Mouse (Mus musculus) large intestine, adult 2 months (tissue): ENCODE measurements around the gene Rgl1. TPM values are rescaled to one million over a fixed set of nuclear protein-coding genes. Genes with fewer than 3 reads are reported as not detected.

Experiments
- DNase-seq: peaks from one replicate; pipeline ENCODE4 v3.0.0-alpha.2; 2012; ENCODE audit warnings: low read depth, low spot score
- WGBS: fragments of 180-500 bp; shearing (Covaris S2); methylation state at CpG from one replicate; pipeline ENCODE4 v1.1.7; 2018; 5-methylcytosine and 5-hydroxymethylcytosine counted together
- polyA plus RNA-seq: library from polyadenylated mRNA; depleted of rRNA; stranded (reverse); fragments of >200 nt; gene quantifications from 2 replicates; pipeline ENCODE4 v1.2.3, GENCODE M21; 2012

The Rgl1 gene
- polyA plus RNA-seq, 1 experiment: 4.2 TPM

DNA sequence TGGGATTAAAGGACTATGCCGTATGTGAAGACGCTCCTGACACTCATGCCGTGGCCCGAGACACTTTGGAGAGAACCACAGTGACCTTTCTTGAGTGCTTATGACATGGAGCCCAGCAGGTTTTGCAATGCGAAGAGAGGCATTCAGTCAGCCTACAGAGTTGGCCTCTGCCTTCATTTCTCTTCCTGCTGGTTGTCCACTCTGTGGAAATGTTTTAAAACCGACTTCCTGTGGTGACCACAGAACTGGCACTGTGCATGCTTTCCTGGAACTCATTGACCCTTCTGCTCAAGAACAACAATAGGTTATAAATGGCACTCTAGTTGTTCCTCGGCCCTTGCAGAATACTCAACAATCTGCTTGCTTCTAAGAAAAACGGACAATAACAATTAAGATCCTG is 166.8 kb downstream of the Rgl1 start:
- DNase-seq: no peak
- WGBS: 65% methylated on average over 8 of the region's 8 CpGs

- WGBS: 62% methylated on average over 5 of the region's 5 CpGs
These were observed 171.5 kb downstream of the Rgl1 start for GRCm38 (mm10) chr1:152594690-152595089.

DNA sequence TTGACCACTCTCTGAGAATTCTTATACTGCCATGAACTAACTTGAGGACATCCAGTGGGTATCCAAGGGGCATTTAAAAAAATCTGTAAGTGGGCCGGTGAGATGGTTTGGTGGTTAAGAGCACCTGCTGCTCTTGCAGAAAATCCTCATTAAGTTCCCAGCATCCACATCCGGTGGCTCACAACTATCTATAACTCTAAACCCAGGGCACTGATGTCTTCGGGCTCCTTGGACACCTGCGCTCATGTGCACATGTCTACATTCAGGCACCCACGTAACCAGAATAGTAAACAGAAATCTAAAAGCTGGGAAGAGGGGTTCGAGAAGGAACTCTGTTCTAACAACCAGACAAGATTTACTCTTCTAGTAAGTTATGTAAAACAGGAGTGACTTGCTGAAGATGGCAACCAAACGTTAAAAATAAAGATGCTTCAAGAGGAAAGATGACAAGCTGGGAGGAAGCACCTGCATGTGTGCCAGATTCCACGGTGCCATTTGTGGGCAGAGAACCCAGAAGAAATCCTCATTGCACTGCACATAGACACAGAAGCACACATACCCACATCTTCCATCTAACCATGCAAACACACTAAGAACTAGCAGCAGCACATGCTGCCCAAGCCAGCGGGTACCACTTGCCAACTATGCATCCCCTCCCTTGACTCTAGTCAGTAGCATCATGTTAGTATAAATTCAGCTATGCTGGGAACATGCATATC is 172.2 kb downstream of the Rgl1 start:
- 82% methylated on average over 9 of the region's 9 CpGs for WGBS
- no peak for DNase-seq

More at GRCm38 (mm10) chr1:152594690-152595089, 171.5 kb downstream of the Rgl1 start:
- no peak for DNase-seq

DNA sequence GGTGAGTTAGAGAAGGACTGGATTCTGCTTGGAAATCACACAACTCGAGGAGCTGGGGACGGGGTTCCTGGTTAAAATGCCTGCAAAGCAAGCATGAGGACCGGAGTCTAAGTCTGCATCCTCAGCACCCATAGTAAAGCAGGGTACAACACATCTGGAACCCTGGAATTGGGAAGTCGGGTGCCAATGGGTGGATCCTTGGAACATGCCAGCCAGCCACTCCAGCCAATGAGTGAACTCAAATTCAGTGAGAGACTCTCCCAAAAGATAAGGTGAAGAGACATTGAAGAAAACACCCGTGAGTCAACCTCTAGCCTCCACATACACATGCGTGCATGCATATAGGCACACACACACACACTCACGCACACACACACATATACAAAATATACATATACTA is 172.8 kb downstream of the Rgl1 start:
- 83% methylated on average over 7 of the region's 7 CpGs for WGBS
- DNase-seq: no peak

DNA sequence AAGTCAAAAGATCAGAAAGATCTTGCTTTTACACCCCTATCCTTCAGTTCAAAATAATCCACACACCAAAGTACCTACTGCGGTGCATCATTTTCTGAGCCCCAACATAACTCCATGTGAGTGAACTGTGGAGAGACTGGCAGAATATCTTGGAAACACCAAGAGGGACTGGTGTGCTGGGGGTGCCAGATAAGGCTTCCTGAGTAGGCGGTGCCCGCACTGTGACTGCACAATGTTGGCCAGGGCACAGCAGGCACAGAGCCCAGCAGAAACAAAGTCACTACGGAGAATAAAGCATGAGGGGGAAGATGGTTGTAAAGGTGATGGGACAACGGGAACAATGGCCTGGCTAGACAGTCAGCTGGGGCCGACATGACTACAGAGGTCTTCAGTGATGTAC is 173.5 kb downstream of the Rgl1 start:
- no peak for DNase-seq
- 74% methylated on average over 6 of the region's 6 CpGs for WGBS

DNA sequence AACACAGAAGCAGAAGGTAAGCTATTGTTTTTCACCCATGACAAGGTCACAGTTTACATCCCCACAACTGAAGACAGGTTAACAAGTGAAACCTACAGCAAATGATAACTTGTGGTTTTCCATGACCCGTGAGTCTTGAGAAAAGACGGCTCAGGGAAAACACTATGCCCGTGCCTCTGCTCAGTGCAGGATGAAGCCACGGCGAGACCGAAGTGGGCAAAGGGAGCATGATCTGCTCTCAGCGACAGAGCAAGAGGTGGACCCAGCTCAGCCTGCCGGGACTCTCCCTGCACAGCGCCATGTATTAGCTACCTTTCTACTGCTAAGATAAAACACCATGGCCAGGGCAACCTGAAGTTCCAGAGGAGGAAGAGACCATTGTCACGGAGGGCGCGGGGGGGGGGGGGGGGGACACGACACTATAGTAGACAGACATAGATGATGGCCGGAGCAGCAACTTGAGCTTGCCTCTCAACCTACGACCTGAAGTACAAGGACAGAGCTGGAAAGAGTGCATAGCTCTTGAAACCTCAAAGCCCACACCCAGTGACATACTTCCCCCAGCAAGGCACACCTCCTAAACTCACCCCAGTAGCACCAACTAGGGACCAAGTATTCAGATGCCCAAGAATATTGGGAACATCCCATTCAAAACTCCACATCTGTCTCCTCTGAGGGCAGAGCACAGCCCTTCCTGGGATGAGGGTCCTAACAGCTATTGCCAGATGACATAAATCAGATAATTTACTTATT is 174.2 kb downstream of the Rgl1 start:
- DNase-seq: no peak
- WGBS: 87% methylated on average over 15 of the region's 15 CpGs

DNA sequence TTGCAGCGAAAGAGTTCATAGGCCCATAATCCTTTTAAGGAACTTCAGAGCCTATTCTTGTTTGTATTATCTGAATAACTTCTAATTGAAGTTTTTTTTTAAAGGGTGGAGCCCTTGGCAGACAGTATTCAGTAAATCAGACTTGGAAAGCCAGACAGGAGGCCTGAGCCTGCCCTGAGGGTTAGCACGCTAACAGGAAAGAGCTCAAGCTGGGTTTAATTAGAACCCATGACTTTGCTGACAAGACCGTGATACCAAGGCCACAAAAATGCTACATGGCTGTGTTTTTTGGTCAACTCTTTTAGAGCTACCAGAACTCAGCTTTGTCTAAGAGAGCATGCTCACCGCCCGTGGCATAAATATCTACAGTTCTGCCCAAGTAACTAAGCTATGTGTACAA is 175.8 kb downstream of the Rgl1 start:
- DNase-seq: no peak
- WGBS: 81% methylated on average over 5 of the region's 5 CpGs

GRCm38 (mm10) chr1:152589331-152589935 is 176.7 kb downstream of the Rgl1 start:
- WGBS: 23% methylated on average over 9 of the region's 9 CpGs
- no peak for DNase-seq

GRCm38 (mm10) chr1:152587431-152587830 is 178.7 kb downstream of the Rgl1 start:
- 80% methylated on average over 3 of the region's 3 CpGs for WGBS
- DNase-seq: no peak

- no peak for DNase-seq
These were observed 180.7 kb downstream of the Rgl1 start for GRCm38 (mm10) chr1:152585385-152585984.

GRCm38 (mm10) chr1:152584933-152585332 is 181.2 kb downstream of the Rgl1 start:
- WGBS: 79% methylated on average over 8 of the region's 8 CpGs
- DNase-seq: no peak

More at GRCm38 (mm10) chr1:152585385-152585984, 180.7 kb downstream of the Rgl1 start:
- 61% methylated on average over 7 of the region's 7 CpGs for whole genome bisulfite sequencing

GRCm38 (mm10) chr1:152581127-152581905 is 184.8 kb downstream of the Rgl1 start:
- 72% methylated on average over 13 of the region's 13 CpGs for WGBS
- DNase-seq: no peak

DNA sequence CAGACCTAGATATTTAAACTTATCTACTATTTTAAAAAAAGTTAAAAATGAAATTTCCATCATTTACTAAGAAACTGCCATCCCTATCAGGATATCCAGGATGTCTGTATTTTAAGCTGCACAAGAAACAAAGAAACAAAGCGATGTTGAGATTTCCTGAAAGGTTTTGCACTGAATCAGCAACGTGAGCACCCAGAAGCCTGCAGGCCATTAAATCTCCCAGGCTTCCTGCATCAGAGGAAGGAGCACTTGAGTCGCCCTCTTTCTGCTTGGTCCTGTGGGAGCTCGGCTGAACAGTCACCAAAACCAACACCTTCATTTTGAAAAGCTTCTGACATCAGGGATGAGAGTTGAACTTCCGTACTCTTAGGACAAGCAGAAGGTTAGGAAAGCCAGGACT is 187.2 kb downstream of the Rgl1 start:
- no peak for DNase-seq
- 69% methylated on average over 5 of the region's 5 CpGs for WGBS

DNA sequence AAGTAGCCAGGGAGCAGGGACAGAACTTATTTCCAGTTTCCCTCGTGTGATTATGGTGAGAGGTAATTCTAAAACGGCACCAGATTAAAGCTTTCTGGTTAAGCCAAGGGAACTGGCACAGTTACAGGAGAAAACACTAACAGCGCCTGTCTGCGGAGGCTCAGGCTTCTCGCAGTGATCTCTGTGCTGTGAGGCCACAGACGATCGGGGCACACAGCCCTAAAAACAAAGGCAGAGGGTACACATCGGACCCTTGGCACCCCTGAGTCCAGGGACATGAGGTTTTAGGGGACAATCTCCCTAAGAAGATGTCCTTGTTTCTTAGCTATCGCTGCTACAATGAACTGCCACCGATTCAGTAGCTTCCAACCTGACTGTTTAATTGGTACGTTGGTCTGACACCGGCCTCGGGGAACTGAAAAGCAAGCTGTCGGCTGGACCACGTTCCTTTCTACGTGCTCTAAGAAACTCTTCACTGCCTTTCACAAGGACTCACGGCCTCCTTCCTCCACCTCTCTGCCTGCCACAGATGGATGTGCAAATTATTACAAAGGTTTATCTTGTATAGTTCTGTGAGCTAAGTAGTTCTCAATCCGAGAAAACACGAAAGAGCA is 187.9 kb downstream of the Rgl1 start:
- whole genome bisulfite sequencing: 71% methylated on average over 19 of the region's 19 CpGs
- no peak for DNase-seq

DNA sequence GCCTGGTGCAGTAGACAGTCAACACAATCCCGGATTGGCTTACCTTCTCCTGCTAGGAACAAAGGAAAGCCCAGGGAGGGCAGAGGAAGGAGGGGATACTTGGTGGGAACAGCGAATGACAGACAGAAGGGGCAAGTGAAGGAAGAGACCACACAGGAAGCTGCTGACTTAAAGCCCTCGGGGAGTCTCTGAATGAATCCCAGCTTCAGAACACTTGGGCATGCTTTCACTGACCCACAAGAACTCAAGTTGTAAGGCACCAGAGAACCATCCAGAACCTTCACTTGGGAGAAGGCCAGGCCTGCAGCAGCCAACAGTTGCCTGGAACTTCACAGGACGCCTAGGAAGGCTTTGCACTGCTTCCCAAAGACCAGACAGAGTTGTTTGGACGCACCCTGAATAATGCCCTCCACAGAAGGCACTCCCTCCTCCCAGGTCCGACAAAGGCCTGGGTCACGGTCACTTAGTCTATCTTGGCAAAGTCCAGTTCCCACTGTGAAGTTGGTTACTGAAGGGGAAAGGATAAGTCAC is 189.5 kb downstream of the Rgl1 start:
- DNase-seq: no peak
- WGBS: 63% methylated on average over 7 of the region's 7 CpGs

DNA sequence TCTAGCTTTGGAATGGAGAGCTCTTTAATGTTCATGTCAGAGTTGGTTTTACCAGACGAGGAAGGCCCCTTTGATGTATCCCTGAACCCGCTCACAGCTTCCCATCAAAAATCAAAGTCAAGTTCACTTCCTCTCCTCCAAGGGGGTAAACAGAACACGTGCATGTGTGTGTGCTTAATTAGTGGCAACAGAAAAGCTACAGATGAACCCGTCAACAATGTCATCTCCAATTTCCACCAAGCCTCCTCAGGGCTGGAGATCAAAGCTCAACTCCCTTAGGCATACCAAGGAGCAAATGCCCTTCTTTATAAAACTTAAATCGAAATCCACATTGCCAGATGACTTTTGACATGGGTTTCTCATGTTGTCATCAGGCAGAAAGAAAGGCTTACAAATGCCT is 191.1 kb downstream of the Rgl1 start:
- no peak for DNase-seq
- 74% methylated on average over 5 of the region's 5 CpGs for WGBS

GRCm38 (mm10) chr1:152573470-152574059 is 192.6 kb downstream of the Rgl1 start:
- WGBS: 59% methylated on average over 8 of the region's 8 CpGs
- no peak for DNase-seq

DNA sequence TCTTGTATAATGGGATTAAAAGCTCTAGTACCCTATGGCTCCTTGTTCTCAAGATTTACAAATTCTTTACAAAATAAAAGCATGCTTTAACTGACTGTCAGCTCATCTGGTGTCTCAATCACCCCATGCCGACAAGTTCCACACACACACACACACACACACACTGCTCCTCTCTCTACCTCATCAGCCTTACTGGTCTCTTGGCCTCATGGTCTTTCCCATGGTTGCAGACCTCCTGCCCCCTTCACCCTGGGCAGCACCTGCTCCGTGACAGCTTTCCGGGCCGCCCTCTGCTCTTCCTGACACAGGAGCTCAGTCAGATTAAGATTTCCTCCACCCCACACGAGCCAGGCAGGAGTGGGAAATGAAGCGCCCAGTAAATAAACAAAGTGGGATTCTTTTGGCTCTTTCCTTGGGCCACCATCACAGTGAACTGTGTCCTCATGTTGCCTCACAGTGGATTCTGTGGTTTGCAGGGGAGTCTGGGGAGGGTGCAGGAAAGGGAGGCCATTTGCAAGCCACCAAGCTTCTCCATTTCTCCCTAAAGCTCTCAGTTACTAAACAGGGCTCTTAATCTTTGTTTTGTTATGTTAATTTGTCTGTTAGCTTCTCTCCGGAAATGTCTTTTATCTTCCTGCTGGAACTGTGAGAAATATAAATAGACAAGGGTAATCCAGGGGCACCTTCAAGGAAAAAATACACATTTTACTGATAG is 193.2 kb downstream of the Rgl1 start:
- 52% methylated on average over 7 of the region's 7 CpGs for WGBS
- DNase-seq: no peak
